ENCODE assay signal across 32 mouse cellular contexts in the genomic region with DNA sequence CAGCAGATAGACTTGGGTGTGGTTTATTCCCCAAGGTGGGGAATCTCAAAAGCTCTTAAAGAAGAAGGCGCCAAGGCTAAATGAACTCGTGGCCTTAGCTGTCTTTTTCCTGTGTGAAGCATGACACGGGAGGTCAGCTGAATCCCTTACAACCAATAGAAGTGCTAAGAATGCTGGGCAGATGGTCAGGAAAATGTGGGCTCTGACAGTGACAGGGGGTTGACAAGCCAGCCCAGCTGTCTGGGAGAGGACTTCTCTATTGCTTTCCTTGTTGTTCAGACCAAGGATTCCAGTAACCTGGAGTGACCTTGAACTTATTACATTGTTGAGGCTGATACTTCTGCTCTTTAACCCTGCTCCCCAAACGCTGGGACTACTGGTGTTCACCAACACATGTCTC.
A peak's percentile ranks its signal among the peaks of the same experiment; 100 is the strongest.
DNase-seq lines count a peak whose midpoint lies in the region; ATAC-seq and TF ChIP-seq lines count a peak whose summit lies in the region.
"Had no signal": no experiment of that assay in that cellular context is flagged by ENCODE, and none has a peak within 500 bp of the region (broad histone marks: within the 10 kb centered on the region; RNA-seq: fewer than 3 reads in every experiment).

No protein-coding gene starts in this region.

- no peak for TF ChIP-seq EP300 in lung, postnatal 0 days (IDR thresholded peaks at IDR 0.05)

- peak; percentile 36 for DNase-seq in gastrocnemius, adult 2 months
- no peak for DNase-seq in gastrocnemius, postnatal 36 days
- peak; percentile 45 for DNase-seq in lung, postnatal 0 days (ENCODE audit: low spot score)
- DNase-seq in lung, postnatal 14 days, result no peak
- DNase-seq in gastrocnemius, postnatal 25 days, result peak; percentile 40
- no peak for DNase-seq in right cerebral cortex, adult 18-20 months
- DNase-seq: adrenal gland, postnatal 14 days; cerebellum, adult 11 months; cerebellum, adult 9-11 months; heart, adult 18-20 months; heart, postnatal 10 days; kidney, adult 18-20 months; kidney, postnatal 36 days; left cerebral cortex, postnatal 4 days; liver, postnatal 0 days; right cerebral cortex, postnatal 25 days; spleen, adult 18-20 months; thymus, adult 18-20 months; thymus, postnatal 25 days had no signal

- TF ChIP-seq POLR2A in myocyte (IDR thresholded peaks at IDR 0.05; ENCODE audit: insufficient read length, low read depth), result no peak

- H3K36me3 ChIP-seq in lung, postnatal 0 days (ENCODE audit: insufficient read depth, low read length), result no peaks in the 10 kb centered on the region
- no peaks in the 10 kb centered on the region for H3K36me3 ChIP-seq in myocyte (ENCODE audit: control insufficient read depth, insufficient read depth)
- H3K36me3 ChIP-seq: embryonic facial prominence, embryonic 10.5 days; embryonic facial prominence, embryonic 15.5 days; forebrain, embryonic 12.5 days; heart, embryonic 13.5 days; kidney, embryonic 15.5 days; liver, embryonic 12.5 days; midbrain, embryonic 10.5 days; neural tube, embryonic 13.5 days had no signal

- H3K9ac ChIP-seq in lung, postnatal 0 days (replicated peaks; ENCODE audit: low read depth), result no peak overlapping the region
- H3K9ac ChIP-seq: embryonic facial prominence, embryonic 15.5 days; forebrain, embryonic 12.5 days; heart, embryonic 13.5 days; kidney, embryonic 15.5 days; liver, embryonic 12.5 days; liver, postnatal 0 days; neural tube, embryonic 13.5 days had no signal

- H3K4me1 ChIP-seq in lung, postnatal 0 days (ENCODE audit: insufficient read depth, low read depth, low read length), result no peaks in the 10 kb centered on the region
- H3K4me1 ChIP-seq: embryonic facial prominence, embryonic 10.5 days; embryonic facial prominence, embryonic 15.5 days; forebrain, embryonic 12.5 days; heart, embryonic 13.5 days; liver, embryonic 12.5 days had no signal

- H3K27ac ChIP-seq in gastrocnemius, adult 2 months, result 0 out of 2 replicates have a peak overlapping the region, but pooled peaks have one; percentile 24
- no peak overlapping the region for H3K27ac ChIP-seq in lung, postnatal 0 days (ENCODE audit: low read length)
- H3K27ac ChIP-seq: embryonic facial prominence, embryonic 10.5 days; embryonic facial prominence, embryonic 15.5 days; forebrain, embryonic 12.5 days; heart, embryonic 13.5 days; kidney, embryonic 15.5 days; liver, embryonic 12.5 days; midbrain, embryonic 10.5 days; neural tube, embryonic 13.5 days; stomach, postnatal 0 days had no signal

- H3K4me2 ChIP-seq in lung, postnatal 0 days (replicated peaks; ENCODE audit: low read depth, low read length), result no peak overlapping the region
- H3K4me2 ChIP-seq in myocyte (ENCODE audit: low read depth), result no peak overlapping the region
- H3K4me2 ChIP-seq: embryonic facial prominence, embryonic 15.5 days; forebrain, embryonic 12.5 days; heart, embryonic 13.5 days; kidney, embryonic 15.5 days; liver, embryonic 12.5 days; neural tube, embryonic 13.5 days had no signal

- TF ChIP-seq CTCF in gastrocnemius, adult 2 months (IDR thresholded peaks at IDR 0.05), result no peak
- no peak for TF ChIP-seq CTCF in lung, postnatal 0 days (IDR thresholded peaks at IDR 0.05)

- intact Hi-C loops in gastrocnemius, adult 2 months (cut with DNase I), result no loop called here
- intact Hi-C loops in gastrocnemius, postnatal 36 days (cut with DNase I), result no loop called here

- H3K4me3 ChIP-seq in gastrocnemius, adult 2 months, result no peak overlapping the region
- no peak overlapping the region for H3K4me3 ChIP-seq in lung, postnatal 0 days (ENCODE audit: low read depth, low read length)
- H3K4me3 ChIP-seq in myocyte, result no peak overlapping the region
- H3K4me3 ChIP-seq: embryonic facial prominence, embryonic 10.5 days; embryonic facial prominence, embryonic 15.5 days; forebrain, embryonic 12.5 days; heart, embryonic 13.5 days; kidney, embryonic 15.5 days; liver, embryonic 12.5 days; midbrain, embryonic 10.5 days; neural tube, embryonic 13.5 days had no signal

- peak; percentile 57 for ATAC-seq in lung, postnatal 0 days
- ATAC-seq in megakaryocyte, adult 5-6 weeks (ENCODE audit: poor library complexity, severe bottlenecking), result no peak
- ATAC-seq: CD4-positive, CD25-positive, alpha-beta regulatory T cell, adult 4 months; hindbrain, embryonic 16.5 days; liver, embryonic 12.5 days; liver, postnatal 0 days had no signal

- no peaks in the 10 kb centered on the region for H3K79me2 ChIP-seq in myocyte (ENCODE audit: control insufficient read depth, insufficient read depth)

- no peak overlapping the region for H3ac ChIP-seq in myocyte (ENCODE audit: control insufficient read depth, insufficient read length)

- WGBS in lung, postnatal 0 days, result 31% methylated on average over 4 of the region's 4 CpGs

- no peaks in the 10 kb centered on the region for H3K27me3 ChIP-seq in lung, postnatal 0 days (replicated peaks; ENCODE audit: insufficient read depth, low read length)
- no peaks in the 10 kb centered on the region for H3K27me3 ChIP-seq in myocyte (ENCODE audit: control insufficient read depth, insufficient read depth, insufficient read length)
- H3K27me3 ChIP-seq: embryonic facial prominence, embryonic 15.5 days; forebrain, embryonic 12.5 days; heart, embryonic 13.5 days; kidney, embryonic 15.5 days; liver, embryonic 12.5 days; neural tube, embryonic 13.5 days had no signal

- H3K9me3 ChIP-seq in lung, postnatal 0 days (ENCODE audit: low read length), result no peaks in the 10 kb centered on the region
- H3K9me3 ChIP-seq: embryonic facial prominence, embryonic 10.5 days; embryonic facial prominence, embryonic 15.5 days; forebrain, embryonic 12.5 days; heart, embryonic 13.5 days; kidney, embryonic 15.5 days; liver, embryonic 12.5 days; midbrain, embryonic 10.5 days; neural tube, embryonic 13.5 days had no signal

TF ChIP-seq in myocyte, 11 proteins besides CTCF, POLR2A, EP300 and RAD21:
- TF ChIP-seq USF1 (IDR thresholded peaks at IDR 0.05; ENCODE audit: low read depth) (peak; percentile 40), MAX (IDR thresholded peaks at IDR 0.05; ENCODE audit: low read depth) (no peak), TCF12 (IDR thresholded peaks at IDR 0.05; ENCODE audit: insufficient read depth, poor library complexity, severe bottlenecking) (peak; percentile 34), CEBPB (IDR thresholded peaks at IDR 0.05; ENCODE audit: insufficient read depth, poor library complexity, severe bottlenecking) (no peak), MYOG (IDR thresholded peaks at IDR 0.05; ENCODE audit: control insufficient read depth in 1 of 3, insufficient read depth in 1 of 3, insufficient read length in 2 of 3, low read depth in 2 of 3) (peak in 1 of 3 experiments; percentile 65), TCF3 (IDR thresholded peaks at IDR 0.05; ENCODE audit: insufficient read length, low read depth) (no peak), MYOD1 (IDR thresholded peaks at IDR 0.05; ENCODE audit: control insufficient read depth in 1 of 3, insufficient read length in 2 of 3, low read depth in 2 of 3) (peak; percentile 95 to 99 (median 98))

Comparison
In these comparisons a context has a peak if more than half of its experiments do, and no peak if none do; other contexts are left out.
1. DNase-seq: peak in gastrocnemius, adult 2 months (single experiment), lung, postnatal 0 days (single experiment) and gastrocnemius, postnatal 25 days (single experiment); none in gastrocnemius, postnatal 36 days (0 of 2), lung, postnatal 14 days (single experiment) and right cerebral cortex, adult 18-20 months (single experiment).